Mouse (Mus musculus) WW6 (cell line): ENCODE data around the gene Fam187a.

Source experiments
- DNase-seq: peaks from one replicate; pipeline ENCODE4 v3.0.0-alpha.2; 2013; ENCODE audit warnings: low read depth, low spot score

The Fam187a gene

DNA sequence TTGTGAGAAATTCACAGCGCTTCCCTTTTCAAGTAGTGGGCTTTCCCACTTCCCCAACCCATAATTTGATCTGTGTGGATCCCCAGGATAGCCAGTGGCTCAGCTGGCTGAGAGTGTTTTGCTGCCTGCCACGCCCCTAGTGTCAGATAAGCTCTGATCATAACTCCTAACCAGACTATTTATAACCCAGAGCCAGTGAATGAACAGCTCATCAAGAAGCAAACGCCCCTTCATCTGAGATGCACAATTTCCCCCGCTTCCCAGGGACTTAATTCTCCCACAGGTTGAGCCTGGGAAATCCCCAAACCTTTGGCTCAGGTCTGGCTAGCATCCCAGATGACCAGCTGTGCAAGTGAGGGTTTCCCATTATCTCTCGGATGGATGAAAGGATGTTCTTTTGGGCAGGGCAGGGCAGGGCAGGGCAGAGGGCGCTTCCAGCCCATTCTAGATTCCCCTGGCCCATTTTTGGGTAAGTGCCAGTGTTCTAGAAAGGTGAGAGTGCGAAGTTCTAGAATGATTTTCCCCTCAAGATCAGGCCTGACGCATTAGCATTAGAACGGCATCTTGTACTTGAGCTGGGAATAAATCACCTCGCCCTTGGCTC, at the start of gene Fam187a:
Fam187a (plus strand) TSS at position 554 of the 604 bp plus-strand sequence.
- no peak for DNase-seq

DNA sequence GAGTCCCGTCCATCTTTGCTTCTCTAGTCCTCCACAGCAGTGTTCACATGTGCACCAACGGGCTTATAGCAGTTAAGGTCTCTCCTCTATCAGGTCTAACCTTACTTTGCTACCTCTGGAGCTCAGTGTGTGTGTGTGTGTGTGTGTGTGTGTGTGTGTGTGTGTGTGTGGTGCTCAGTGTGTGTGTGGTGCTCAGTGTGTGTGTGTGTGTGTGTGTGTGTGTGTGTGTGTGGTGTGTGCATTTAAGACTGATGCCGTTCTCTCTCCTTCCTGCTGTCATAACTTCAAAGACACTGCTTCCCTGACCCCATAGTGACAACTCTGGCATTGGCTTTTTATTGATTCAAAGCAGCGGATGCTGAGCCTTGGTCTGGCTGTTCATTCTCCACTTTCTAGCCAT, 49.4 kb upstream of the Fam187a start, which contains the start of gene Higd1b:
Higd1b (plus strand) TSS at position 301 of the 400 bp plus-strand sequence.
- DNase-seq: no peak

DNA sequence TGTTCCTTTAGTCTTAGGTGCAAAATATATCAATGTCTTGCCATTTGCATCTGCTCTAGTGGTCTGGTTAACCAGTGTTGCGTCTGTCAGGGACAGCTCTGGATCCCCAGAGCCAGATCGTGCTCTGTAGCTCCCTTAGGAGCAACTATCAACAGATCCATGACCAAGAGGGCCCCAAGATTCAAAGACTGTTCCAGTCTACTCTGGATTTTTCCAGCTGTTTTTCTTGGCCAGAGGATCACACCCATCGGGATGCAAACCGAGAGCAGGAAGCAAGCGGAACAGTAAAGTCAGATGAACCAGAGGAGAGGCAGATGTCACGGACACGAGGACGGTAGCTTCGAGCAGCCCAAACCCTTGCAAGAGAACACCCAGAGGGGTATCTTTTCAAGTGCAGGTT, 48.8 kb upstream of the Fam187a start:
- no peak for DNase-seq

DNA sequence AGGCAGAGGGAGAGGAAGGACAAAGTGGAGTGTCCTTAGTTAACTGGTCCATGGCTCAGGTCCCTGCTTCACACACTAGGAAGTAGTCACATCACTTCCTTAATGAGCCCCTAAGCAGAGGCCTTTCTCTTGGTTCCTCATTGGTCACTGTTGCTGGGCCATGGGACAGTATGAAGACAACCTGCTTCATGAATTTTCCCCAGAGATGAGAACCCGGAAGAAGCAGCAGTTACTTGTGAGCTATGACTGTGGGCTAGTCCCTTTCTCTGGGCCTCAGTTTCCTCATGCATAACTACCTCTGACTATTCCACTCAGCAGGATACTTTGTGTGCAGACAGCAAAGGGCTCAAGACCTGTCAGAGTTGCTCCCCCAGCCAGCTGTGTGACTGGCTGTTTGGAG, 47.6 kb upstream of the Fam187a start:
- no peak for DNase-seq

DNA sequence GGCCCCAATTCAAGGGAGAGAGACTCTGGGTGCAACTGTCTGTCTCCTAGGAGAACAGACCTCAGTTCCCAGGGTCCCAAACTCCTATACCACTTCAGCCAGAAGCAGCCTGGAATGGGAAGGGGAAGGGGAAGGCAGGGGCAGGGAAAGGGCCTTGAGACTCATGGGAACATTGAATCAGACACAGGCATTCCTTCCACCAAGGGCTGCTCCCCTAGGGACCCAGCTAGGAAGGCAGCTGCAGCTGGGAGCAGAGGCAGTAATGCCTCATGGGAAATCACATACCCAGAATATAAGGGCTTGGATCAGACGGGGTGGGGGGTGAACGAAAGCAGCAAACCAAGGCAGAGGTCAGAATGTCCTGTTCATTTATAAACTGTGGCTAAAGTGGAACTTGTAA, 46.8 kb upstream of the Fam187a start:
- no peak for DNase-seq

DNA sequence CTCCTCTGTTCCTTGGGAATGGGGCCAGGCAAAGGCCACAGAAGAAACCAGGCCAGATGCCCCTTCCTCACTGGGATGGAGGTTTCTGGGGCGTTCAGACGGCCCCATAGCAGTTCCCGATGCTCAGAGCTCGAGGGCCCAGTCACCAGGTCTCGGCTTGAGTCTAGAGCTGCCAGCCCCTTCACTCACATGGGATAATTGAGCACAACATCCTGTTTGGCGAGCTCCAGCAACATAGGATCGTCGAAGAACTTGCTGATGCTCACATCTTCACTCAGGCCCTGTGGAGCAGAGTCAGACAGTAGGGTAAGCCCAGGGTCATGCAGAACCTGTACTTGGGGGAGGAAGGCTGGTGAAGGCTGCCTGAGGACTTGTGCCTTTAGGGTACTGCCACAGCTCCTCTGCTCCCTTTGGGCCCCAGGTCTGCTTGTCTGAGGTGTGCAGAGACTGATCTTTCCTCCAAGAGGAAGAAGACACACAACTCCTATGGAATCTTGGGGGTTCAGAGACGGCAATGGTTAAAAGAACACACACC, 46.3 kb upstream of the Fam187a start:
- no peak for DNase-seq

DNA sequence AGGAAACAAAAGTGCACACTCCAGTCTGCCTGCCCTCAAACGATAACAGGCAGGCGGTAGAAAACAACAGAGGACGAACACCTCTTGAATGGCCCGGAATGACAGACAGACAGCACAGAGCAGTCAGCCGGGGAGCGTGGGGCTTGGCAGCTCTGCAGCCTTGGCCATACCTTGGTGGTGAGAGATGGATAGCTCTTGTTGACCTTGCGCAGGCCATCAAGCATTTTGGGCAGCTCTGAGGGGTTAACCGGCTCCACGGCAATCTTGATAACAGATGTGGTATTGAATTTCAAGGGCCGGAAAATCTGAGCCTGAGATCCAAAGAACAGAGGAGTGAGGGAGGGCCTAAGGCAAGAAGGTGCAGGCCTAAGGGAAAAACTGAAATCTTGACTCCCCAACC, 39.0 kb upstream of the Fam187a start:
- DNase-seq: no peak

DNA sequence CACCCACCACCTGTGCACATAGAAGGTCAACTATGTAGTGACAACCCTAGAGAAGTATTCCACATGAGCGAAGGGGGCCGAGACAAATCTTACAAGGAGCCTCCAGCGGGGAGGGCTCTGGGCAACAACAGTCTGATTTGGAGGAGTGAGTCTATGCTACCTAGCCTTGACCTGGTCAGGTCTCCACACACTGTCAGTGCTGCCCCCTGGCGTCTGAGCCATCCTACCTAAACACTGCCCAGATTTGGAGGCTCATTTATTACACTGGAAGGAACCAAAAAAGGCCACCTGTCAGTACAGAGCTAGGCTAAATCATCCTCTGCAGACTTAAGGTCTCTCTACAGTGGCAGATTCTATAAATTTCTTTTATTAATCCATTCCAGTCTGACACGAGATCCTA, 33.1 kb upstream of the Fam187a start:
- peak; percentile 50 for DNase-seq

DNA sequence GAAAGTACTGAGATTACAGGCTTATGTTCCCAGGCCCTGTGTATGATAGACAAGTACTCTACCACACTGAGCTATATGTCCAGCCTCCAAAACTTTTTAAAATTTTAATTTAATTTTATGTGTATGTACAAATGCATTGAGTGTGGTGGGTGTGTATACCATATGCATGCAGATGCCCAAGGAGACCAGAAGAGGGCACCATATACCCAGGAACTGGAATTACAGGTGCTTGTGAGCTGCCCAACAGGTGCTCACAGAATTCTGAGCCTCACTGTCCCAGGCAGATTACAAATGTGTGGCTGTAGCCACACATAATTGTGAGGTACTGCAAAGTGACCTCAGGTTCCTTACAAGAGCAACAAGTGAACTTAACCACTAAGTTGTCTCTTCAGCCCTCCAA, 31.2 kb upstream of the Fam187a start:
- DNase-seq: no peak

DNA sequence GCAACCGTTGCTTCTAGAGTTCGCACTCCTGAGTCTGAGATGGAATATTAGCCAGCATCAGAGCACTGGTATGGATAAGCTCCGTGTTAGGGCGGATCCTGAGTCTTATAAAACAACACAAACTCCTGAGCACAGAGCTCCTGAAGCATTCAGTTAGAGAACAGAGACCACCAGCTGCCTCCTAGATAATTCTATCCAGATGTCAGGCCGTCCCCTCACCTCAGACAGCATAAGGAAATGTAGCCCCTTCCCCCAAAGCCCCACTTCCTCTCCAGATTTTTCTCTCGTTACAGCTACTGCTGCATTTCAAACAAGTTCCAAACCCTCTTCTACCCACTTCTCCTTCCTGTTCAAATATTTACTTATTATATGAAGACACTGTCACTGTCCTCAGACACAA, 29.0 kb upstream of the Fam187a start:
- no peak for DNase-seq

DNA sequence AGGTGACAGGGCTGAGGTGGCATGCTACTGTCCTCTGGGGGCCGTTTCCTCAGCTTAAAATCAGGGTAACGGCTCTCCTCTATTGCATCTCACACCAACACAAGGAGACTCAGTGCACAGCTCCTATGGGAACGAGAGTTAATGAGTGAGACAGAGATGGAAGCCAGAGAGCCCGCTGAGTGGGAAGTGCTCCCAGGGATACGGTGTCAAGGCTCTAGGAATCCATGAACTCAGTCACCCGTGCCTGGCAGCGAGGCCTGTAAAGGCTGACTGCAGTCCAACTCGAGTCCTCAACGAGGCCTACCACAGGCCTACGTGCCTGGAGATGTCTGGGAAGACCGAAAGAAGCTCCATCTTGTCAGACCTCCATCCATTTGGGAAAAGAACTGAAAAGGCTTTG, 26.0 kb upstream of the Fam187a start:
- no peak for DNase-seq

DNA sequence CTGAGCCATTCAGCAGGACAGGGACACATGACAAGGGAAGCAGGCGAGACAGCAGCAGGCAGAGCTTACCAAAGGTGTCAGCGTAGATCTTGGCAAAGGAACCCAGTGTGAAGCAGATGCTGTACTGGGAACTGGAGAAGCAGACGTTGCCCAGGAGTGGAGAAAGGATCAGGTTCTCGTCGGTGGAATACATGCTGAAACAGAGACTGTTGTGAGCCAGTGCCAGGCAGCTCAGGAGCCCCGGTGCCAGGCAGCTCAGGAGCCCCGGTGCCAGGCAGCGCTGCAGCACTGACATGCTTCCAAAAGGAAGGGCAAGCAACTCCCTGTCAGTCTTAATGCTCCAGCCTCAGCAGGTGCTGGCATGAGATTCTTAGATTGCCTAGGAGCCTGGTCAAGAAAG, 25.0 kb upstream of the Fam187a start:
- DNase-seq: no peak

DNA sequence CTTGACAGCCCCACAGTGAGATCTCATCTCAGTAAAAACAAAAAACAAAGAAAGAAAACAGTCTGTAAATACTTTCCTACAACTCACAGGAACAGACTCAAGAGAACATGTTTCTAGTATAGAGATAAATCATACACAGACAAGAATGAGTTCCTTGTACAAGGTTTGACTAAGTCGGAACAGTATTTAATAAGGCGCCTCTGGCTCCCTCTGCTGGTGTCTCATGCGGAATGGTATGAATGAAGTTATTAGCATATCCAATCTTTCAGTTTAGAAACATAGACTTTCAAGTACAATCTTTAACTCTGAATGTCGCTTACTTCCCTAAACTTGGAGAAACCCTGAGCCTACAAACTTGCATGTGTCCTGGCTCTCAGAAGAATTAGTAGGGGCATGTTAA, 20.7 kb upstream of the Fam187a start:
- DNase-seq: no peak

DNA sequence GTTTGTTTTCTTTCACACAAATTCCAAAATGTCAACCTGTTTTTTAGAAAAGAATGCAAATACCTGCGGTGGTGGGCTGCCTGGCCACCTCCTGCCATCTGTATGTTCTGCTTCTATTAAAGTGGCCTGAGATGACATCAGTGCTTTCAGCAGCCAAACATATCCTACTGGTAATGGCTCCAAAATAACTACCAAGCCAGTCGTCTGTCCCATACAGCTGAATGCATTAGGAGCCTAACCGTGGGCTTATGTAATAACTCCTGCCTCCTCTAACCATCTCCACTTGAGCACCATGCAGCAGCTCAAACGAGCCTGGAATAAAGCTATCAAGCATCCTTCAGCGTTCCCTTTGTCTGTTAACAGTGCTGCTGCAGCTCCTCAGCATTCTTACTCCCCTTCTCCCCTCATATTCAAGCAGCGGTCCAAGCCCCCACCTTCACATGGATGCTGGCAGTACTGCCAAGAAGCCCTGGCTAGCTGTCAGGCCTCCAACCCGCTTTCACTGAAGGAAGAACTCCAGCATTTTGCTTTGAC, 10.1 kb upstream of the Fam187a start:
- DNase-seq: no peak

DNA sequence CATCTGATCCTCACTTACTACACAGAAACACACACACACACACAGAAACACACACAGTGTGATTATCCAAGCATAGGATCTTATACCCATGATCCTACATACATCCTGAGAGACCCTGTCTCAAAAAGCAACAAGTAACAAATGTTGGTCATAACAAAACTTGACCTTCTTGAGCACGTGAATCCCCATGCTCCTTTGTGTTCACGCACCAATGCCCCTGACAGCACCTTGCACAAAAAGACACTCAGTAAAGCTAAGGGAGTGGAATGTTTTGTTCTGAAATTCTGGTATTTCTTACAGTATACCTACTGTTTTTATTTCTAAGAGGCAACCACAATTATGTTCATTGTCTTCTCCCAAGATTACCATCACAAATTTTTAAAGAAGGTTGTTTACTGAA, 5.4 kb upstream of the Fam187a start:
- DNase-seq: no peak

DNA sequence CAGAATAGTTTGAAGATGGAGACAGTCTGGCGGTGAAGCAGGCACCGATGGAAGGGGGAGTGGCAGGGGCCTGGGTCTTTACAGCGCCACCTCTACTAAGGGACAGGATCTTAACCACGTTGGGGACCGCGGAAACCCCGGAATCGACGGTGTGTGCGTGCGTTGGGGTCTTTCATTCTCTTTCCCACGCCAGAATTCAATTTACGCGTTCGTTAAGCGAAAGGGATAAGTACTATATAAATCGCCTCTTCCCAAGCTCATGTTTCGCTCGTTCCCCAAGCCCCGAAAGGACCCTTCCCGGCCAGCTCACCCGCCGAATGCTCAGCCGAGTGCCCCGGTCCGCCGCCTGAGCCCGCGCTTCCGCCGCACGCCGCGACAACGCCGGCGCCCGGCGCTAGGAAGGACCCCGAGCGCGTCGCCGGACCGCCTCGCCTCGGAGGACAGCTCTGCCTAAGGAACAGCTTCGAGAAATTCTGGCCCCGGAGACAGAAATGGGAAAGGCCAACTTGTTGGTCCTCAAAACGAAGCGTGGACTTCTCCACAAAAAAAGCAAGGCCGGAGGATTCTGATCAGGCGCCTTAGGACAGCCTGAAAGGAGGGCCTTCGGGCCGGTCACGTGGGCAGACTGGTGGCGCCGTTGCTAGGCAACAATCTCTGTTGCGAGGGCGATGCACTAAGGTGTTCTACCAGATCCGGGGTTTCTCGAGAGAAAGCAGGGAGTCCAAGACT, 4.2 kb upstream of the Fam187a start, which contains the start of the genes Eftud2 and Ccdc103:
Eftud2 (minus strand) TSS at position 401 of the 729 bp plus-strand sequence.
Ccdc103 (plus strand) TSS at position 620 of the 729 bp plus-strand sequence.
- peak; percentile 89 for DNase-seq

DNA sequence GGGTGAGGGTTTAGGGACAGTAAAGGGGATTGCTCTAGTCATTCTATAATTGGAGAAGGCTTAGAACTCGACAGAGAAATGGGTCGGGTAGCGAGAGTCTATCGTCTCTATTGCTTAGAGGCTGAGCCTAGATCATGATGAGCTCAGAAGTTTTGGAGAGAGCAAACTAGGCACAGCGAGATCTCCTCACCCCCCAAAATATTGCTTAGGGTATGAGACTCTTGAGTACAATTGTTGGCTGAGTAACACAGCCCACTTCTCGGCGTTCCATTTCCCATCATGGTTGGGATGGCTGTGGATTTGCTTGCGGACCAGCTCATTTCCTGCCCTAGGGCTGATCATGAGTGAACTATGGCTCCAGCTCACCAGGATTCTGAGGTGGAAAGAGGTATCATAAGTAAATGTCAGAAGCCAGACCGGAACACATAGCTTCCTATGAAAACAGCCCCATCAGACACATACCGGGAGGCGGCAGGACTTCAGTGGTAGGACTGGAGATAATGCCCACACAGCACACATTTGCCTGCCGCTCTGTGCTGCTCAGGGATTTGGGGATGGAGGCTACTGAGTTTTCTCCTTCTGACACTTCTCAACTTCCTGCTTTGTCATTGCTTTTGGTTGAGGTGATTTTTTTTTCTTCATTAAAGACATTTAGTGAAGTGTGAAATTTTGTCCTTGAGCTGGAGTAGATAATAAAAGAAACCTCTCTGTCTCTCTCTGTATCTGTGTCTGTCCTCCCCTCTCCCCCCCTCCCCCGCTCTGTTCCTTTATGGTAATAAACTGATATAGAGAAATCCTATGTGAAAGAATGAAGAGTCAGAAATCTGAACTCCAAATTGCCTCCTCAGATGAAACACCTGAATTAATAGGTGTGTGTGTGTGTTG, 3.4 kb upstream of the Fam187a start:
- DNase-seq: no peak

DNA sequence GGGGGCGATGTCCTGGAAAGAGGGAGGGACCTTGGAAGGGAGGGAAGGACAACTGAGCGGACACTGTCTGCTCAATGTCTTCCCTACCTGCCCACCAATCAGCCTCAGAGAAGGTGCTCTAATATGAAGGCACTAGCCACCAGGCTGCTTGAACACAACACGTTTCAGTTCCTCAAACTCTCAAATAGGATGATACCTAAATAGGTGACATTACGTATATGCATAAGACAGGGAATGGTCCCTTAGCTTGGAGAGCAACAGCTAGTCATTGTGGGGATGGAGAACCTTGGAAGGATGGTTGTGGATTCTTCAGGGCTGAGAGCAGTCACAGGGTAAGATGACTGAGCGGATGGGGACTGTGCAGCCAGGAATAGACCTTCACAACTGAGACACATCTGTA, 2.5 kb downstream of the Fam187a start:
- DNase-seq: no peak

DNA sequence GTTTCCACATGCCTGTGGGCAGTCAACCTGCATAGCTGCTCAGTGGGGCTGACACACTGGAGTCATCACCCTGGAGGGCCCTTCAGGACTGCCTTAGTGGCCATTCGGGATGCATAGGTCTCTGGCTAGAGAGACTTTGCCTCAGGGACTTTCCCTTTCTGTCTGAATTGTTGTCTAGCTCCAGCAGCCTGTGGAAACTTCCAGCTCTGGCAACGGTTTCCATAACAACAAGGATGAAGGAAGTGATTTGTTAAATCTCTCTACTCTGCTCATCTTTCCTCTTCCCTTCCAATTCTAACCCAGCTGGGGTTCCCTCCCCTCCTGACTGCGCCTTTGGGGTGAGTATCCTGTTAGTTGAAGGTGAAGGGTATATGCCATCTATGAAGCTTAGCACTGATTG, 3.2 kb downstream of the Fam187a start:
- DNase-seq: no peak

DNA sequence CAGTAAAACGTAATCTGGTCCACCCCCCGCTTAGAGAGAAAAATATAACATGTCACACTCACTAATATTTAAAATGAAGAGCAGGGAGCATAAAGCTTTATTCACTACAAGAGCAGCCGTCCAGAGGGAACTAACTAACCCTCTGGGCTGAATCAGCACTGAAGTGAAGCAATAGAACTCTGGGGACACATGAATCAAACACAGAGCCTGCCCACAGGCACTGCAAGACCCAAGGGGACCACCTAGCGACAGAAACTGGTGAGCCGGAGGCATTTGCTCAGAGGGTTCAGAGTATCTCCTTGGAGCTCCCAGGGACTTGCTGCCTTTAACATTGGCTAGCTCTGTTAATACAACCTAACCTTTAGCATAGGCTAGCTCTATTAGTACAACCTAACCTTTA, 5.1 kb downstream of the Fam187a start:
- no peak for DNase-seq

DNA sequence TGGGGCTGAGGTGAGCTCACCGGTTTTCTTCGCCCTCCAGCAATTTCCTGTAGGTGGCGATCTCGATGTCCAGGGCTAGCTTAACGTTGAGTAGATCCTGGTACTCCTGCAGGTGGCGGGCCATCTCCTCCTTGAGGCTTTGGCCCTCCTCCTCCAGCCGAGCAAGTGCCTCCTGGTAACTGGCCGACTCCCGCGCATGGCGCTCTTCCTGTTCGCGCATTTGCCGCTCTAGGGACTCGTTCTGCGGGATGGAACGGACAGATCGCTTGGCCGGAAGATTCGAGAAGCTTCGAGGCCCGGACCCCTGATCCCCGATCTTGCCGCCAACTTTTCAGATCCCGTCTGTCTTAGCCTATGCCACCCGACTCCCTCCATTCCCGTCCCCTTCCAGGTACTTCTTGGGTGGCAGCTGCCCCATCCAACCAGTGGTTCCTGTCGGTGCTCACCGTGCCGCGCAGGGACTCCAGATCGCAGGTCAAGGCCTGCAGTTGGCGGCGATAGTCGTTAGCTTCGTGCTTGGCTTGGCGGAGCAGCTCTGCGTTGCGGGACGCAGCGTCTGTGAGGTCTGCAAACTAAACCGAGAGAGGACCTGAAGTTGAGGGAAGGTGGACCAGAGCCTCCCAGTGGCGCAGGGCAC, 8.2 kb downstream of the Fam187a start:
- DNase-seq: peak; percentile 83
